In the genomic region with DNA sequence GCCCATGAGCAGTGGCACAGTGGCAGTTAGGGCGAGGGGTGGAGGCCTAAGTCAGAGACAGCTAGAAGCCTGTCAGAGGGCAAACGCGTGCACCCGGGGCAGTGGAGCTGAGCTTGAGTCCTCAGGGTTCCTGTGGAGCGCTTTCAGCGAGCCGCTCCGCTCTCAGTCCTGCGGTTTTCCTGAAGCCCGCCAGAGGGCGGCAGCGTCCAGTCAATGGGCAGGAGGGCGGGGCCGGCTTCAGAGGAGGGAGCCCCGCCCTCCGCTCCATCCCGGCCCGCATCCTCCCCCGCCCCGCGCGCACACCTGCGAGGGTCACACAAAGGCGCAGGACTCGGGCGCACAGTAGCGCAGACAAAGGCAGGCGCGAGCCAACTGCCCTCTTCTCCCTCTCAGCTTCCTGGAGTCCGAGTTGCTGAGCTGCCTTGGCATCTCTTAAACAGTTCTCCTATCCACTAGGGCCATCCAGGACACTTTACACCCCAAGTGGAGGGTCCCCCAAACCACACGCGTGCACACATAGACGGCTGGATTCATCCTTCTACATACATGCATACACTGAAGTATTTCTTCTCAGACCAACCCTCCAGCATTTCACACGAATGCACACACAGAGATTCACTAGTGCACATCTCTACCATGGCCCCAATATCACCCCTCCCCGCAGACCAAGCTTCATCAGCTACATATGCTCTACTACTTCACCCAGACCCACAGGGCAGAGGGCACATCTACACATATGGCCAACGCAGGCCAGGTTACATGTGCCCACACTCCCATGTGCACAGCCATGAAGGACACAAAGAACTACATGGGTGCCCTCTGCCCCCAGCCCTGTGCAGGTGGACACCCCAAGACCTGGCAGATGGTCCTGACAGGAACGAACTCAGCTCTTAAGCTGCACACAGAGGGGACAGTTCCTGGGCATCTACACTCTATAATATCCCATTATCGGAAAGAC, we compare ENCODE assay signal across 8 mouse cellular contexts. TPM values are rescaled to one million over a fixed set of nuclear protein-coding genes. Genes with fewer than 3 reads are reported as not detected.
A peak's percentile ranks its signal among the peaks of the same experiment; 100 is the strongest.
DNase-seq lines count a peak whose midpoint lies in the region; ATAC-seq and TF ChIP-seq lines count a peak whose summit lies in the region.

No protein-coding gene starts in this region.

- peaks cover 74% of the 10 kb centered on the region for H3K27me3 ChIP-seq in heart, embryonic 14.5 days (ENCODE audit: control insufficient read depth, insufficient read depth, low read length)
- peaks cover 73% of the 10 kb centered on the region for H3K27me3 ChIP-seq in liver, embryonic 13.5 days
- H3K27me3 ChIP-seq in stomach, embryonic 15.5 days (replicated peaks): peaks cover 48% of the 10 kb centered on the region

- WGBS in heart, embryonic 14.5 days: 7% methylated on average over 38 of the region's 38 CpGs
- WGBS in liver, embryonic 13.5 days (ENCODE audit: insufficient replicate concordance): 7% methylated on average over 38 of the region's 38 CpGs
- 8% methylated on average over 38 of the region's 38 CpGs for WGBS in stomach, embryonic 15.5 days

- no peak overlapping the region for H3K27ac ChIP-seq in heart, embryonic 14.5 days (replicated peaks in 1 of 2; ENCODE audit: control insufficient read depth in 1 of 2, insufficient read depth in 1 of 2, low read depth in 2 of 2, low read length in 2 of 2)
- H3K27ac ChIP-seq in liver, embryonic 13.5 days: no peak overlapping the region
- H3K27ac ChIP-seq in stomach, embryonic 15.5 days: no peak overlapping the region

- H3K9me3 ChIP-seq in heart, embryonic 14.5 days (ENCODE audit: control insufficient read depth, low read length): peaks cover 6% of the 10 kb centered on the region; the same call in 1 of the 2 replicates
- peaks cover 3% of the 10 kb centered on the region; the same call in 1 of the 2 replicates for H3K9me3 ChIP-seq in liver, embryonic 13.5 days (replicated peaks)
- H3K9me3 ChIP-seq in stomach, embryonic 15.5 days: no peaks in the 10 kb centered on the region

- no peak overlapping the region for H3K4me2 ChIP-seq in heart, embryonic 14.5 days (ENCODE audit: low read length)
- H3K4me2 ChIP-seq in liver, embryonic 13.5 days: peak overlapping the region; percentile 59
- H3K4me2 ChIP-seq in stomach, embryonic 15.5 days: peak overlapping the region; percentile 41

- no peak overlapping the region for H3K4me3 ChIP-seq in heart, embryonic 14.5 days (ENCODE audit: control insufficient read depth in 1 of 2, insufficient read depth in 1 of 2, low read depth in 1 of 2, low read length in 2 of 2)
- H3K4me3 ChIP-seq in liver, embryonic 13.5 days (replicated peaks): peak overlapping the region; percentile 43; the same call in 1 of the 2 replicates
- H3K4me3 ChIP-seq in stomach, embryonic 15.5 days (replicated peaks): no peak overlapping the region

- H3K36me3 ChIP-seq in heart, embryonic 14.5 days (ENCODE audit: control insufficient read depth, insufficient read depth, low read length): no peaks in the 10 kb centered on the region
- H3K36me3 ChIP-seq in liver, embryonic 13.5 days: no peaks in the 10 kb centered on the region
- H3K36me3 ChIP-seq in stomach, embryonic 15.5 days: no peaks in the 10 kb centered on the region

- no peaks in the 10 kb centered on the region for H3K4me1 ChIP-seq in heart, embryonic 14.5 days (ENCODE audit: control insufficient read depth in 2 of 2, insufficient read depth in 2 of 2, low read length in 2 of 2)
- H3K4me1 ChIP-seq in liver, embryonic 13.5 days (replicated peaks): peaks cover 24% of the 10 kb centered on the region
- 0 out of 2 replicates have a peak, but pooled peaks cover 4% of the 10 kb centered on the region for H3K4me1 ChIP-seq in stomach, embryonic 15.5 days

- DNase-seq in CD4-positive, CD25-positive, alpha-beta regulatory T cell, adult 2 months (ENCODE audit: low read depth, low spot score): peak; percentile 94
- peak; percentile 92 for DNase-seq in brain, embryonic 14.5 days (ENCODE audit: low read depth)
- DNase-seq in kidney, postnatal 14 days: peak; percentile 83
- peak; percentile 60 for DNase-seq in liver, embryonic 13.5 days
- peak; percentile 87 for DNase-seq in neural tube, embryonic 10.5 days (ENCODE audit: extremely low spot score, low spot score)

- TF ChIP-seq POLR2A in brain, embryonic 14.5 days (IDR thresholded peaks at IDR 0.05; ENCODE audit: borderline replicate concordance, extremely low read depth, insufficient read depth, insufficient read length, poor library complexity, severe bottlenecking): peak; percentile 41; the same call in 1 of the 2 replicates

- H3K9ac ChIP-seq in heart, embryonic 14.5 days (ENCODE audit: low read length): no peak overlapping the region
- H3K9ac ChIP-seq in liver, embryonic 13.5 days: no peak overlapping the region
- H3K9ac ChIP-seq in stomach, embryonic 15.5 days: no peak overlapping the region

- TF ChIP-seq CTCF in brain, embryonic 14.5 days (IDR thresholded peaks at IDR 0.05; ENCODE audit: borderline replicate concordance, extremely low read depth, insufficient read depth, insufficient read length): peak; percentile 94

- peak; percentile 90 for ATAC-seq in erythroid progenitor cell, adult 5-6 weeks (replicated peaks; ENCODE audit: low FRiP score, poor library complexity, severe bottlenecking)
- ATAC-seq in heart, embryonic 14.5 days (ENCODE audit: insufficient number of reproducible peaks, insufficient read depth, low FRiP score, low read depth): peak; percentile 44; the same call in 1 of the 2 replicates
- peak; percentile 54; the same call in 1 of the 2 replicates for ATAC-seq in liver, embryonic 13.5 days (ENCODE audit: low read depth)
- ATAC-seq in stomach, embryonic 15.5 days (ENCODE audit: insufficient read depth, low FRiP score, low read depth): peak; percentile 41; the same call in 1 of the 2 replicates

RNA-seq across cellular contexts. Expression of gene Pou2f2, which starts 46.2 kb away (rescaled TPM):
- polyA plus RNA-seq in brain, embryonic 14.5 days (2012; rRNA removed): 44.6 and 57.5 TPM in 2 replicates
- total RNA-seq in erythroid progenitor cell, adult 5-6 weeks (2015; ENCODE audit: low replicate concordance): 4.2 and 6.1 TPM in 2 replicates
- total RNA-seq in erythroid progenitor cell, adult 5-6 weeks (2017; ENCODE audit: low replicate concordance): 1.6 and 2.7 TPM in 2 replicates
- 0.50 and 0.71 TPM in 2 replicates for polyA plus RNA-seq in heart, embryonic 14.5 days (2014; fragmentation: Nextera tagmentation; extraction: Ambion mirVana)
- 1.5 and 1.6 TPM in 2 replicates for polyA plus RNA-seq in liver, embryonic 13.5 days (2015; fragmentation: Nextera tagmentation; extraction: Ambion mirVana)
- 1.4 and 1.6 TPM in 2 replicates for polyA plus RNA-seq in stomach, embryonic 15.5 days (2015; fragmentation: Nextera tagmentation; extraction: Ambion mirVana)

Comparison
In these comparisons a context has a peak if more than half of its experiments do, and no peak if none do; other contexts are left out.
1. RNA of gene Pou2f2, which starts 46.2 kb away (polyA plus RNA-seq): 44.6 to 57.5 TPM in brain, embryonic 14.5 days; 1.5 to 1.6 TPM in liver, embryonic 13.5 days, 1.4 to 1.6 TPM in stomach, embryonic 15.5 days and 0.50 to 0.71 TPM in heart, embryonic 14.5 days; every median in the first group is over 10 times any median in the second.
2. Peak in every context shown above with its lines, with median percentiles within 50 percentile points of each other: DNase-seq and ATAC-seq.